Mouse (Mus musculus) E14TG2a.4 (cell line): Measurements from ENCODE around the gene Prps1l3.

ENCODE experiments used
- CTCF ChIP-seq: conservative IDR thresholded peaks from 2 replicates; pipeline ENCODE4 v1.5.1; 2014; ENCODE audit warnings: low read length
- POU5F1 ChIP-seq: IDR thresholded peaks from 2 replicates; pipeline ENCODE4 v1.6.1; 2014; ENCODE audit warnings: low read length, borderline replicate concordance

- TF ChIP-seq CTCF (no peak), POU5F1 (no peak)
Measured at GRCm38 (mm10) chr12:57211353-57212311, 18.6 kb upstream of the Prps1l3 start.
